Comparison of ENCODE assay signal across 8 mouse cellular contexts in genomic region chr3:84156105-84156504, GRCm38 (mm10). TPM values are rescaled to one million over a fixed set of nuclear protein-coding genes. Genes with fewer than 3 reads are reported as not detected.
DNase-seq lines count a peak whose midpoint lies in the region; ATAC-seq lines count a peak whose summit lies in the region.
"Had no signal": no experiment of that assay in that cellular context is flagged by ENCODE, and none has a peak within 500 bp of the region (broad histone marks: within the 10 kb centered on the region; RNA-seq: fewer than 3 reads in every experiment).

No protein-coding gene starts in this region.

- H3K4me1 ChIP-seq in lung, embryonic 16.5 days (replicated peaks; ENCODE audit: control insufficient read depth, insufficient read depth, low read length), result peaks cover 3% of the 10 kb centered on the region; the same call in 1 of the 2 replicates
- H3K4me1 ChIP-seq in forebrain, embryonic 15.5 days, result peaks cover 14% of the 10 kb centered on the region
- peaks cover 29% of the 10 kb centered on the region for H3K4me1 ChIP-seq in limb, embryonic 12.5 days (replicated peaks)
- no peaks in the 10 kb centered on the region for H3K4me1 ChIP-seq in stomach, embryonic 14.5 days (ENCODE audit: control insufficient read depth, insufficient read depth, low read length)

- peak overlapping the region; percentile 98 for H3K4me2 ChIP-seq in lung, embryonic 16.5 days (ENCODE audit: low read depth, low read length)
- H3K4me2 ChIP-seq in forebrain, embryonic 15.5 days (replicated peaks), result peak overlapping the region; percentile 99
- H3K4me2 ChIP-seq in limb, embryonic 12.5 days, result peak overlapping the region; percentile 88
- H3K4me2 ChIP-seq in stomach, embryonic 14.5 days (replicated peaks; ENCODE audit: low read depth, low read length), result 0 out of 2 replicates have a peak overlapping the region, but pooled peaks have one; percentile 85

- no peak for ATAC-seq in lung, embryonic 16.5 days (ENCODE audit: low read depth)
- ATAC-seq in forebrain, embryonic 15.5 days (replicated peaks), result no peak
- ATAC-seq in limb, embryonic 12.5 days (ENCODE audit: insufficient number of reproducible peaks, insufficient read depth, low FRiP score, low TSS enrichment, low read depth), result no peak
- no peak for ATAC-seq in stomach, embryonic 14.5 days (ENCODE audit: insufficient number of reproducible peaks, insufficient read depth, low FRiP score, low read depth)
- ATAC-seq in cerebellum, adult (ENCODE audit: insufficient number of reproducible peaks, low FRiP score, low TSS enrichment), result no peak

- no peaks in the 10 kb centered on the region for H3K27me3 ChIP-seq in lung, embryonic 16.5 days (ENCODE audit: control insufficient read depth, insufficient read depth, low read depth, low read length)
- H3K27me3 ChIP-seq in forebrain, embryonic 15.5 days, result no peaks in the 10 kb centered on the region
- no peaks in the 10 kb centered on the region for H3K27me3 ChIP-seq in limb, embryonic 12.5 days
- no peaks in the 10 kb centered on the region for H3K27me3 ChIP-seq in stomach, embryonic 14.5 days (ENCODE audit: control insufficient read depth, insufficient read depth, low read length)

- DNase-seq in lung, postnatal 25 days (ENCODE audit: low spot score), result no peak
- DNase-seq in kidney, postnatal 10 days, result no peak

- H3K9ac ChIP-seq in lung, embryonic 16.5 days (ENCODE audit: low read length), result peak overlapping the region; percentile 50
- 0 out of 2 replicates have a peak overlapping the region, but pooled peaks have one; percentile 7 for H3K9ac ChIP-seq in forebrain, embryonic 15.5 days (replicated peaks)
- H3K9ac ChIP-seq in limb, embryonic 12.5 days (replicated peaks), result no peak overlapping the region
- no peak overlapping the region for H3K9ac ChIP-seq in stomach, embryonic 14.5 days (replicated peaks; ENCODE audit: low read depth, low read length)

- WGBS in lung, embryonic 16.5 days, result 43% methylated on average over 6 of the region's 6 CpGs
- WGBS in forebrain, embryonic 15.5 days, result 51% methylated on average over 6 of the region's 6 CpGs
- 33% methylated on average over 6 of the region's 6 CpGs for WGBS in limb, embryonic 12.5 days
- 30% methylated on average over 6 of the region's 6 CpGs for WGBS in stomach, embryonic 14.5 days

- H3K27ac ChIP-seq in lung, embryonic 16.5 days (ENCODE audit: low read length), result peak overlapping the region; percentile 58; the same call in 1 of the 2 replicates
- H3K27ac ChIP-seq in forebrain, embryonic 15.5 days (replicated peaks), result 0 out of 2 replicates have a peak overlapping the region, but pooled peaks have one; percentile 43
- no peak overlapping the region for H3K27ac ChIP-seq in limb, embryonic 12.5 days
- no peak overlapping the region for H3K27ac ChIP-seq in stomach, embryonic 14.5 days (ENCODE audit: low read length)

- H3K36me3 ChIP-seq in lung, embryonic 16.5 days (ENCODE audit: control insufficient read depth, insufficient read depth, low read length), result no peaks in the 10 kb centered on the region
- peaks cover 25% of the 10 kb centered on the region for H3K36me3 ChIP-seq in forebrain, embryonic 15.5 days
- no peaks in the 10 kb centered on the region for H3K36me3 ChIP-seq in limb, embryonic 12.5 days
- no peaks in the 10 kb centered on the region for H3K36me3 ChIP-seq in stomach, embryonic 14.5 days (ENCODE audit: control insufficient read depth, insufficient read depth, low read length)

- H3K4me3 ChIP-seq in lung, embryonic 16.5 days (ENCODE audit: low read length), result no peak overlapping the region
- peak overlapping the region; percentile 58 for H3K4me3 ChIP-seq in forebrain, embryonic 15.5 days
- H3K4me3 ChIP-seq in limb, embryonic 12.5 days (replicated peaks), result peak overlapping the region; percentile 55; the same call in 1 of the 2 replicates
- H3K4me3 ChIP-seq in stomach, embryonic 14.5 days (ENCODE audit: low read depth, low read length), result no peak overlapping the region

- H3K9me3 ChIP-seq in lung, embryonic 16.5 days (ENCODE audit: control insufficient read depth, low read length), result no peaks in the 10 kb centered on the region
- H3K9me3 ChIP-seq in forebrain, embryonic 15.5 days, result no peaks in the 10 kb centered on the region
- no peaks in the 10 kb centered on the region for H3K9me3 ChIP-seq in limb, embryonic 12.5 days
- H3K9me3 ChIP-seq in stomach, embryonic 14.5 days (ENCODE audit: control insufficient read depth, low read depth, low read length), result no peaks in the 10 kb centered on the region

RNA-seq across cellular contexts. Expression of gene Mnd1, which starts 0.5 kb away (rescaled TPM):
- 11.1 and 13.0 TPM in 2 replicates for polyA plus RNA-seq in lung, embryonic 16.5 days (2015; fragmentation: Nextera tagmentation; extraction: Ambion mirVana)
- polyA plus RNA-seq in forebrain, embryonic 15.5 days (2015; fragmentation: Nextera tagmentation; extraction: Ambion mirVana), result 2.5 and 3.9 TPM in 2 replicates
- 14.0 TPM in 2 replicates for polyA plus RNA-seq in limb, embryonic 12.5 days (2016; fragmentation: Nextera tagmentation; extraction: Ambion mirVana)
- 15.2 and 18.2 TPM in 2 replicates for polyA plus RNA-seq in stomach, embryonic 14.5 days (2014; fragmentation: Nextera tagmentation; extraction: Ambion mirVana)

RNA-seq across cellular contexts. Expression of gene Gm6525, which starts 17.8 kb away (rescaled TPM):
- polyA plus RNA-seq in lung, embryonic 16.5 days (2015; fragmentation: Nextera tagmentation; extraction: Ambion mirVana), result 0.98 and 1.2 TPM in 2 replicates
- 3.3 and 4.2 TPM in 2 replicates for polyA plus RNA-seq in forebrain, embryonic 15.5 days (2015; fragmentation: Nextera tagmentation; extraction: Ambion mirVana)
- polyA plus RNA-seq in limb, embryonic 12.5 days (2016; fragmentation: Nextera tagmentation; extraction: Ambion mirVana), result 0.35 and 0.88 TPM in 2 replicates
- 1.2 and 1.7 TPM in 2 replicates for polyA plus RNA-seq in stomach, embryonic 14.5 days (2014; fragmentation: Nextera tagmentation; extraction: Ambion mirVana)
- polyA plus RNA-seq: thymus, adult 2 months had no signal

Comparison
In these comparisons a context has a peak if more than half of its experiments do, and no peak if none do; other contexts are left out.
1. H3K27ac ChIP-seq: peak in lung, embryonic 16.5 days (single experiment) and forebrain, embryonic 15.5 days (single experiment); none in limb, embryonic 12.5 days (single experiment) and stomach, embryonic 14.5 days (single experiment).
2. H3K4me3 ChIP-seq: peak in forebrain, embryonic 15.5 days (single experiment) and limb, embryonic 12.5 days (single experiment); none in lung, embryonic 16.5 days (single experiment) and stomach, embryonic 14.5 days (single experiment).
3. H3K9ac ChIP-seq: peak in lung, embryonic 16.5 days (single experiment) and forebrain, embryonic 15.5 days (single experiment); none in limb, embryonic 12.5 days (single experiment) and stomach, embryonic 14.5 days (single experiment).
4. Peak in every context shown above with its lines, with median percentiles within 50 percentile points of each other: H3K4me2 ChIP-seq.